In the genomic region with DNA sequence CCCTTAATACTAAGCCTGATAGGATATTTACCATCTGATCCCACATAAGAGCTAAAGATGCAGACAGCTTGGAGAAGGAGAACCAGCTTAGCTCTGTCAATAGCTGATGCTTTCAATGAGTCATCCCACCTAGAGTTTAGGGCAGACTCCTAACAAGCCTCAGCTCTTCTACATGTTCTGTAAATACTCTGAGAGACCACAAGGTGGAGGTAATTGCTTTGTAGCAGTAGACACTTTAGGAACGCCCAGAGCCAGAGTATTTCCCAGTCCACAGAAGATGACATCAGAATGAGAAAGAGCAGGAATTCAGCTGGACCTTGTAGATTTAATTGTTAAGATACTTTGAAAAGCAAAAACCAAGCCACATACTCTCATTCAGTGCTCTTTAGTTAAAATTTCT, we compare ENCODE assay signal across 10 mouse cellular contexts.
DNase-seq lines count a peak whose midpoint lies in the region; ATAC-seq lines count a peak whose summit lies in the region.
"Had no signal": no experiment of that assay in that cellular context is flagged by ENCODE, and none has a peak within 500 bp of the region (broad histone marks: within the 10 kb centered on the region; RNA-seq: fewer than 3 reads in every experiment).

No protein-coding gene starts in this region.

- H3K9ac ChIP-seq in embryonic facial prominence, embryonic 11.5 days (replicated peaks; ENCODE audit: low read length) = no peak overlapping the region
- H3K9ac ChIP-seq in midbrain, embryonic 11.5 days (ENCODE audit: low read length) = no peak overlapping the region
- no peak overlapping the region for H3K9ac ChIP-seq in midbrain, embryonic 15.5 days
- H3K9ac ChIP-seq: heart, embryonic 13.5 days had no signal

- DNase-seq in embryonic facial prominence, embryonic 11.5 days (ENCODE audit: low spot score) = peak; percentile 70
- no peak for DNase-seq in embryonic facial prominence, embryonic 10.5 days (ENCODE audit: low spot score)
- peak; percentile 84 for DNase-seq in midbrain, embryonic 11.5 days (ENCODE audit: low spot score, missing footprints)
- DNase-seq in fibroblast of lung, adult 2 months (ENCODE audit: low read depth) = peak; percentile 35
- DNase-seq in spleen, adult 12 weeks (ENCODE audit: low spot score) = no peak
- DNase-seq in gastrocnemius, postnatal 25 days = no peak

- H3K4me3 ChIP-seq in embryonic facial prominence, embryonic 11.5 days (ENCODE audit: low read depth, low read length) = no peak overlapping the region
- no peak overlapping the region for H3K4me3 ChIP-seq in embryonic facial prominence, embryonic 10.5 days
- H3K4me3 ChIP-seq in midbrain, embryonic 11.5 days (ENCODE audit: low read depth, low read length) = no peak overlapping the region
- no peak overlapping the region for H3K4me3 ChIP-seq in midbrain, embryonic 15.5 days
- H3K4me3 ChIP-seq: heart, embryonic 13.5 days had no signal

- H3K9me3 ChIP-seq in embryonic facial prominence, embryonic 11.5 days (replicated peaks; ENCODE audit: control insufficient read depth, low read length) = no peaks in the 10 kb centered on the region
- H3K9me3 ChIP-seq in embryonic facial prominence, embryonic 10.5 days = no peaks in the 10 kb centered on the region
- no peaks in the 10 kb centered on the region for H3K9me3 ChIP-seq in midbrain, embryonic 11.5 days (ENCODE audit: control insufficient read depth, low read length)
- H3K9me3 ChIP-seq in midbrain, embryonic 15.5 days = no peaks in the 10 kb centered on the region
- H3K9me3 ChIP-seq: heart, embryonic 13.5 days had no signal

- no peak overlapping the region for H3K4me2 ChIP-seq in embryonic facial prominence, embryonic 11.5 days (ENCODE audit: low read depth, low read length)
- no peak overlapping the region for H3K4me2 ChIP-seq in midbrain, embryonic 11.5 days
- H3K4me2 ChIP-seq in midbrain, embryonic 15.5 days = no peak overlapping the region
- H3K4me2 ChIP-seq: heart, embryonic 13.5 days had no signal

- no peaks in the 10 kb centered on the region for H3K36me3 ChIP-seq in embryonic facial prominence, embryonic 11.5 days (replicated peaks; ENCODE audit: control insufficient read depth, insufficient read depth, low read depth, low read length)
- H3K36me3 ChIP-seq in embryonic facial prominence, embryonic 10.5 days (replicated peaks) = no peaks in the 10 kb centered on the region
- no peaks in the 10 kb centered on the region for H3K36me3 ChIP-seq in midbrain, embryonic 11.5 days (ENCODE audit: control insufficient read depth, insufficient read depth, low read length)
- H3K36me3 ChIP-seq in midbrain, embryonic 15.5 days (replicated peaks) = no peaks in the 10 kb centered on the region
- H3K36me3 ChIP-seq: heart, embryonic 13.5 days had no signal

- no peak overlapping the region for H3K27ac ChIP-seq in embryonic facial prominence, embryonic 11.5 days (replicated peaks; ENCODE audit: low read depth, low read length)
- H3K27ac ChIP-seq in embryonic facial prominence, embryonic 10.5 days (replicated peaks) = no peak overlapping the region
- H3K27ac ChIP-seq in midbrain, embryonic 11.5 days (ENCODE audit: low read depth, low read length) = no peak overlapping the region
- no peak overlapping the region for H3K27ac ChIP-seq in midbrain, embryonic 15.5 days
- H3K27ac ChIP-seq: heart, embryonic 13.5 days; macrophage had no signal

- no peaks in the 10 kb centered on the region for H3K4me1 ChIP-seq in embryonic facial prominence, embryonic 11.5 days (ENCODE audit: control insufficient read depth, insufficient read depth, low read length)
- no peaks in the 10 kb centered on the region for H3K4me1 ChIP-seq in embryonic facial prominence, embryonic 10.5 days
- no peaks in the 10 kb centered on the region for H3K4me1 ChIP-seq in midbrain, embryonic 11.5 days (ENCODE audit: control insufficient read depth, insufficient read depth, low read length)
- H3K4me1 ChIP-seq in midbrain, embryonic 15.5 days = no peaks in the 10 kb centered on the region
- H3K4me1 ChIP-seq: heart, embryonic 13.5 days had no signal

- no peaks in the 10 kb centered on the region for H3K27me3 ChIP-seq in embryonic facial prominence, embryonic 11.5 days (ENCODE audit: control insufficient read depth, insufficient read depth, low read length)
- H3K27me3 ChIP-seq in embryonic facial prominence, embryonic 10.5 days (replicated peaks; ENCODE audit: low read depth, poor library complexity, severe bottlenecking) = no peaks in the 10 kb centered on the region
- H3K27me3 ChIP-seq in midbrain, embryonic 11.5 days (ENCODE audit: control insufficient read depth, insufficient read depth, low read length) = no peaks in the 10 kb centered on the region
- H3K27me3 ChIP-seq in midbrain, embryonic 15.5 days (replicated peaks) = no peaks in the 10 kb centered on the region
- H3K27me3 ChIP-seq: heart, embryonic 13.5 days had no signal

- 0 out of 2 replicates have a peak, but pooled peaks have one; percentile 44 for ATAC-seq in embryonic facial prominence, embryonic 11.5 days (replicated peaks; ENCODE audit: insufficient number of reproducible peaks, low FRiP score, low TSS enrichment, low read depth)
- peak; percentile 64; the same call in 1 of the 2 replicates for ATAC-seq in midbrain, embryonic 11.5 days (ENCODE audit: low FRiP score)
- ATAC-seq in midbrain, embryonic 15.5 days (replicated peaks) = no peak
- ATAC-seq in neutrophil, adult 5-6 weeks (ENCODE audit: extremely low read depth, insufficient number of reproducible peaks, low FRiP score, poor library complexity, severe bottlenecking) = peak; percentile 63; the same call in 1 of the 2 replicates

- WGBS in embryonic facial prominence, embryonic 11.5 days = 6% methylated on average over 1 of the region's 1 CpGs
- 10% methylated on average over 1 of the region's 1 CpGs for WGBS in embryonic facial prominence, embryonic 10.5 days
- WGBS in midbrain, embryonic 11.5 days = 3% methylated on average over 1 of the region's 1 CpGs
- 8% methylated on average over 1 of the region's 1 CpGs for WGBS in midbrain, embryonic 15.5 days

Comparison
In these comparisons a context has a peak if more than half of its experiments do, and no peak if none do; other contexts are left out.
1. DNase-seq: peak in embryonic facial prominence, embryonic 11.5 days (single experiment), midbrain, embryonic 11.5 days (single experiment) and fibroblast of lung, adult 2 months (single experiment); none in embryonic facial prominence, embryonic 10.5 days (single experiment), spleen, adult 12 weeks (single experiment) and gastrocnemius, postnatal 25 days (single experiment).